Mouse (Mus musculus) midbrain, embryonic 16.5 days (tissue): ENCODE data around the gene Olfr800. TPM values are rescaled to one million over a fixed set of nuclear protein-coding genes. Genes with fewer than 3 reads are reported as not detected.

Experiments
- ATAC-seq: fragments of 200-750 bp; cut with Nextera tagmentation; 2 replicates; pipeline ENCODE4 v1.8.0; 2017; ENCODE audit warnings: moderate TSS enrichment
- H3K27ac ChIP-seq: fragments of 300-500 bp; sonication (generic); 2 replicates; pipeline ENCODE4 v1.5.1; 2014; ENCODE audit warnings: mild to moderate bottlenecking, low read length, mixed read lengths
- H3K27me3 ChIP-seq: fragments of 300-500 bp; sonication (generic); 2 replicates; pipeline ENCODE4 v1.6.1; 2014; ENCODE audit warnings: low read depth, low read length, mixed read lengths; ENCODE audit not compliant: control insufficient read depth, insufficient read depth
- H3K36me3 ChIP-seq: fragments of 300-500 bp; sonication (generic); 2 replicates; pipeline ENCODE4 v1.6.1; 2014; ENCODE audit warnings: mild to moderate bottlenecking, low read length, moderate library complexity, mixed read lengths; ENCODE audit not compliant: control insufficient read depth, insufficient read depth
- H3K4me1 ChIP-seq: fragments of 300-500 bp; sonication (generic); 2 replicates; pipeline ENCODE4 v1.6.1; 2014; ENCODE audit warnings: mild to moderate bottlenecking, low read length, mixed read lengths; ENCODE audit not compliant: control insufficient read depth, insufficient read depth
- H3K4me2 ChIP-seq: fragments of 300-500 bp; sonication (generic); 2 replicates; pipeline ENCODE4 v1.6.1; 2014; ENCODE audit warnings: mild to moderate bottlenecking, low read length, mixed read lengths
- H3K4me3 ChIP-seq: fragments of 300-500 bp; sonication (generic); 2 replicates; pipeline ENCODE4 v1.5.1; 2014; ENCODE audit warnings: low read depth, mild to moderate bottlenecking, low read length, moderate library complexity, mixed read lengths
- H3K9ac ChIP-seq: fragments of 300-500 bp; sonication (generic); 2 replicates; pipeline ENCODE4 v1.6.1; 2014; ENCODE audit warnings: low read depth, low read length, mixed read lengths
- H3K9me3 ChIP-seq: fragments of 300-500 bp; sonication (generic); replicated peaks from 2 replicates; pipeline ENCODE4 v1.6.1; 2014; ENCODE audit warnings: mild to moderate bottlenecking, low read length, mixed read lengths; ENCODE audit not compliant: control insufficient read depth, poor library complexity, severe bottlenecking
- WGBS: fragments of 180-500 bp; shearing (Covaris S2); extraction: QIAGEN DNeasy Blood & Tissue Kit; methylation state at CpG from one replicate; pipeline ENCODE4 v1.1.7; 2014; 5-methylcytosine and 5-hydroxymethylcytosine counted together
- polyA plus RNA-seq: library from polyadenylated mRNA; unstranded; fragments of >200 nt; fragmentation: Nextera tagmentation; extraction: Ambion mirVana; gene quantifications from 2 replicates; pipeline ENCODE4 v1.2.1, GENCODE M21; 2015

The Olfr800 gene
- polyA plus RNA-seq: not detected in 2 replicates

DNA sequence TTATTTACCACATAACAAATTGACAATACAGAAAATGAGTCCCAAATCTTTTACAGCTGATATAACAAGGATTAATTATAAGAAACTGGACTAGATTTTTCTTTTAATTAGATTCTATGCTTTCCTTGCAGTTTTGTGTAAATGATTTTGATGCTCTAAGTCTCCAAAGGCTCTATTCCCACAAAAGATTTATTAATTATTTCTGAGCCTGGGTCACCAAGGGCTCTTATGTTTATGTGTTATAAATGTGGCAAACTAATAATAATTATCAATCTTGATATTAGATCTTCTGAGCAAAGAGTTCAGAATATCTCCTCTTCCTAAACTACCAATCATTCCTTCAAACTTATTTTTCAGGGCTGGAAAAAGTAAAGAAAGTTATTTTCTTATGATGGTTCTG lies at the start of gene Olfr800:
TSS of gene Olfr800 (plus strand) at position 301 of the 400 bp plus-strand sequence.
- H3K9ac ChIP-seq: no peak within 1 kb of the TSS
- H3K4me2 ChIP-seq: no peak within 1 kb of the TSS
- no peak for ATAC-seq
- no peaks in the 10 kb centered on the region for H3K36me3 ChIP-seq
- no peaks in the 10 kb centered on the region for H3K27me3 ChIP-seq
- no peaks in the 10 kb centered on the region for H3K9me3 ChIP-seq
- H3K27ac ChIP-seq: no peak within 1 kb of the TSS
- no peaks in the 10 kb centered on the region for H3K4me1 ChIP-seq
- H3K4me3 ChIP-seq: no peak within 1 kb of the TSS

DNA sequence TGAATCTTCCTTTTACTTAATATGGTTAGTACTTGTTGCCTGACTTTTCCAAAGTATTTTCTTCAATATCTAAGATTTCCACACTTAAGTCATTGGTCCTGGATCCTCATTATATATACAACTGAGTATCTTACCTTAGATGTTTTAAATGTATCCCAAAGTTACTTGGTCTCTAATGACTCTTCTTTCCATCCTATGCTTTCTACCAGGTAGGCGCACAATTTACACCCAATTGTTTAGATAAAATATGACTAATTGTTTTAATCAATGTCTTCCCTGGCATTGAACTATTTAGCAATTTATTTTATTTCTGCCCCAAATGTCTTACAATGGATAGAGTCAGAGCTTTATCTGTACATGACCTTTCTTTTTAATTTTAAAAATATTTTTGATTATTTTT lies 45.0 kb upstream of the Olfr800 start, which contains the start of gene Olfr796:
TSS of gene Olfr796 (minus strand) at position 101 of the 400 bp plus-strand sequence.
- no peak within 1 kb of the TSS for H3K4me2 ChIP-seq
- H3K9ac ChIP-seq: no peak within 1 kb of the TSS
- H3K4me3 ChIP-seq: no peak within 1 kb of the TSS
- WGBS: 100% methylated on average over 1 of the region's 1 CpGs
- ATAC-seq: no peak
- H3K9me3 ChIP-seq: no peaks in the 10 kb centered on the region
- H3K36me3 ChIP-seq: no peaks in the 10 kb centered on the region
- H3K4me1 ChIP-seq: no peaks in the 10 kb centered on the region
- H3K27ac ChIP-seq: no peak within 1 kb of the TSS
- H3K27me3 ChIP-seq: no peaks in the 10 kb centered on the region

- Histone ChIP-seq H3K27me3 (no peaks in the 10 kb centered on the region), H3K9me3 (no peaks in the 10 kb centered on the region), H3K4me2 (no peak overlapping the region), H3K36me3 (no peaks in the 10 kb centered on the region), H3K27ac (no peak overlapping the region), H3K9ac (no peak overlapping the region), H3K4me1 (no peaks in the 10 kb centered on the region), H3K4me3 (no peak overlapping the region)
- no peak for ATAC-seq
- 19% methylated on average over 1 of the region's 1 CpGs for WGBS
Observed at GRCm38 (mm10) chr10:129621724-129622123, 35.8 kb upstream of the Olfr800 start.

- H3K4me1 ChIP-seq: no peaks in the 10 kb centered on the region
- H3K36me3 ChIP-seq: no peaks in the 10 kb centered on the region
- no peaks in the 10 kb centered on the region for H3K27me3 ChIP-seq
- no peak overlapping the region for H3K4me2 ChIP-seq
- H3K9me3 ChIP-seq: no peaks in the 10 kb centered on the region
- no peak overlapping the region for H3K9ac ChIP-seq
- no peak overlapping the region for H3K27ac ChIP-seq
- H3K4me3 ChIP-seq: no peak overlapping the region
- no peak for ATAC-seq
Observed at GRCm38 (mm10) chr10:129623251-129623650, 34.2 kb upstream of the Olfr800 start.

DNA sequence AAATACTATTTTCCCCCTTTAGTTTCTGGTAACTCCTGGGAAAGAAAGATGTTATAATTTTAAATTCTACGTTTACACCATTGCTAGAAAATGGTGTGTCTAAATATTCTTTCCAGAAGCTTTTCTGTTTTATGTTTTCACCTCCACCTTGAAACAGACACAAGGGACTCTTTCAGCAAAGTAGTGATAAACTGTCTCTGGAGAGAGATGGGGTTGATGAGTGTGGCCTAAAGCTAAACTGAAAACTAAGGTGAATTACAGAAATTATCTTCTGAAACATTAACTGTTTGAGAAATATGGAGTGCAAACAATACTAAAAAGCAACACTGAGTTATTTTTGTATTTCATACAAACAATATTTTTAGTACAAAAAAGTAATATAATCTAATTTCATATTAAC lies 29.7 kb upstream of the Olfr800 start, which contains the start of gene Olfr798:
TSS of gene Olfr798 (minus strand) at position 101 of the 400 bp plus-strand sequence.
- Histone ChIP-seq H3K4me3 (no peak within 1 kb of the TSS), H3K4me2 (no peak within 1 kb of the TSS), H3K4me1 (no peaks in the 10 kb centered on the region), H3K27me3 (no peaks in the 10 kb centered on the region), H3K9me3 (no peaks in the 10 kb centered on the region), H3K9ac (no peak within 1 kb of the TSS), H3K27ac (no peak within 1 kb of the TSS), H3K36me3 (no peaks in the 10 kb centered on the region)
- ATAC-seq: no peak
- 82% methylated on average over 1 of the region's 1 CpGs for WGBS

- no peaks in the 10 kb centered on the region for H3K27me3 ChIP-seq
- ATAC-seq: no peak
- no peak within 1 kb of the TSS for H3K9ac ChIP-seq
- H3K27ac ChIP-seq: no peak within 1 kb of the TSS
- H3K9me3 ChIP-seq: no peaks in the 10 kb centered on the region
- H3K4me1 ChIP-seq: no peaks in the 10 kb centered on the region
- WGBS: 34% methylated on average over 1 of the region's 1 CpGs
- H3K36me3 ChIP-seq: no peaks in the 10 kb centered on the region
- H3K4me3 ChIP-seq: no peak within 1 kb of the TSS
- H3K4me2 ChIP-seq: no peak within 1 kb of the TSS
Observed at GRCm38 (mm10) chr10:129637184-129637583, 20.3 kb upstream of the Olfr800 start, which contains the start of gene Olfr799. Gene Olfr799 (plus strand): TSS chr10:129637484.

- Histone ChIP-seq H3K9ac (no peak overlapping the region), H3K9me3 (no peaks in the 10 kb centered on the region), H3K36me3 (no peaks in the 10 kb centered on the region), H3K27ac (no peak overlapping the region), H3K4me2 (no peak overlapping the region), H3K4me1 (no peaks in the 10 kb centered on the region), H3K27me3 (no peaks in the 10 kb centered on the region), H3K4me3 (no peak overlapping the region)
- no peak for ATAC-seq
- WGBS: 79% methylated on average over 1 of the region's 1 CpGs
Observed at GRCm38 (mm10) chr10:129651763-129652162, 5.7 kb upstream of the Olfr800 start.

DNA sequence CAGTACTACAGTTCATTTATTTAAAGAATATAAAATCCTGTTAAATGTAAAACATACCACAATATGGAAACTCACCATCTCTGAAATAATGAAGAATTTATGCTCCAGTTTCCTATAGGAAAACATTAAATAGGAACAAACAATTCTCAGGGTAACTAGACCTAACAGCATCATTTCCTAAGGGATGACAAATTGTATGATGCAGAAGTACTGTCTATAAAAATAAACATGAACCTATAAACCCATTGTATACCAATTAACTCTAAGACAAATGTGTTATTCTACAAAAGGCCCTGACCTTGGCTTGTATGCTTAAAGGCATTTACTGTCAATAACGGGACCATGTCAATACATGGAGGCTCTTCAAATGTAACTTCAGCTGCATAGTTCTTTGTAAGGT lies 16.3 kb downstream of the Olfr800 start, which contains the start of gene Olfr801:
TSS of gene Olfr801 (minus strand) at position 101 of the 400 bp plus-strand sequence.
- H3K4me3 ChIP-seq: no peak within 1 kb of the TSS
- no peak for ATAC-seq
- no peaks in the 10 kb centered on the region for H3K27me3 ChIP-seq
- 89% methylated on average over 1 of the region's 1 CpGs for WGBS
- no peak within 1 kb of the TSS for H3K27ac ChIP-seq
- no peak within 1 kb of the TSS for H3K4me2 ChIP-seq
- no peaks in the 10 kb centered on the region for H3K9me3 ChIP-seq
- H3K9ac ChIP-seq: no peak within 1 kb of the TSS
- no peaks in the 10 kb centered on the region for H3K4me1 ChIP-seq
- no peaks in the 10 kb centered on the region for H3K36me3 ChIP-seq

- Histone ChIP-seq H3K27me3 (no peaks in the 10 kb centered on the region), H3K4me2 (no peak within 1 kb of the TSS), H3K9ac (no peak within 1 kb of the TSS), H3K4me1 (no peaks in the 10 kb centered on the region), H3K4me3 (no peak within 1 kb of the TSS), H3K27ac (no peak within 1 kb of the TSS), H3K36me3 (no peaks in the 10 kb centered on the region), H3K9me3 (no peaks in the 10 kb centered on the region)
- 59% methylated on average over 1 of the region's 1 CpGs for WGBS
- no peak for ATAC-seq
Observed at GRCm38 (mm10) chr10:129688069-129688468, 30.6 kb downstream of the Olfr800 start, which contains the start of gene Olfr802. Gene Olfr802 (minus strand): TSS chr10:129688169.
